Comparison of ENCODE assay signal across 23 mouse cellular contexts in genomic region chr10:95149666-95150065, GRCm38 (mm10).
"Had no signal": no experiment of that assay in that cellular context is flagged by ENCODE, and none has a peak within 500 bp of the region (broad histone marks: within the 10 kb centered on the region; RNA-seq: fewer than 3 reads in every experiment).

No protein-coding gene starts in this region.

- H3K9me3 ChIP-seq: limb, embryonic 10.5 days; limb, embryonic 13.5 days; liver, embryonic 12.5 days; liver, embryonic 15.5 days; megakaryocyte, embryonic 14.5 days; midbrain, embryonic 10.5 days; midbrain, embryonic 13.5 days; neural tube, embryonic 13.5 days had no signal

- H3K4me2 ChIP-seq: limb, embryonic 13.5 days; liver, embryonic 12.5 days; liver, embryonic 15.5 days; midbrain, embryonic 13.5 days; neural tube, embryonic 13.5 days had no signal

- ATAC-seq: inflammation-experienced regulatory T-cells, adult 6 months; intestine, embryonic 16.5 days; liver, embryonic 12.5 days; midbrain, embryonic 13.5 days; midbrain, embryonic 16.5 days had no signal

- H3K9ac ChIP-seq: limb, embryonic 13.5 days; liver, embryonic 12.5 days; liver, embryonic 15.5 days; midbrain, embryonic 13.5 days; neural tube, embryonic 13.5 days had no signal

- H3K36me3 ChIP-seq: limb, embryonic 10.5 days; limb, embryonic 13.5 days; liver, embryonic 12.5 days; liver, embryonic 15.5 days; midbrain, embryonic 10.5 days; midbrain, embryonic 13.5 days; neural tube, embryonic 13.5 days had no signal

- DNase-seq: kidney, adult 2 months; kidney, postnatal 25 days; layer of hippocampus, adult 9-11 months; liver; lung, adult 18-20 months; right cerebral cortex, postnatal 25 days; thymus, adult 18-20 months; thymus, postnatal 36 days had no signal

- H3K27ac ChIP-seq: kidney, postnatal 0 days; layer of hippocampus, adult 2 months; limb, embryonic 10.5 days; limb, embryonic 13.5 days; liver, embryonic 12.5 days; liver, embryonic 15.5 days; macrophage; midbrain, embryonic 10.5 days; midbrain, embryonic 13.5 days; neural tube, embryonic 13.5 days had no signal

- H3K27me3 ChIP-seq: liver, embryonic 15.5 days; megakaryocyte, embryonic 14.5 days; midbrain, embryonic 13.5 days; neural tube, embryonic 13.5 days had no signal

- H3K4me3 ChIP-seq: layer of hippocampus, adult 2 months; limb, embryonic 10.5 days; limb, embryonic 13.5 days; liver, embryonic 12.5 days; liver, embryonic 15.5 days; megakaryocyte, embryonic 14.5 days; midbrain, embryonic 10.5 days; midbrain, embryonic 13.5 days; myocyte; neural tube, embryonic 13.5 days had no signal
